Mouse (Mus musculus) right cerebral cortex, postnatal 14 days (tissue): ENCODE measurements around the gene Otub1.

Source experiments
- DNase-seq: peaks from one replicate; pipeline ENCODE4 v3.0.0; 2022

The Otub1 gene

GRCm38 (mm10) chr19:7205326-7205725 is 790 bp downstream of the Otub1 start:
- no peak for DNase-seq

DNA sequence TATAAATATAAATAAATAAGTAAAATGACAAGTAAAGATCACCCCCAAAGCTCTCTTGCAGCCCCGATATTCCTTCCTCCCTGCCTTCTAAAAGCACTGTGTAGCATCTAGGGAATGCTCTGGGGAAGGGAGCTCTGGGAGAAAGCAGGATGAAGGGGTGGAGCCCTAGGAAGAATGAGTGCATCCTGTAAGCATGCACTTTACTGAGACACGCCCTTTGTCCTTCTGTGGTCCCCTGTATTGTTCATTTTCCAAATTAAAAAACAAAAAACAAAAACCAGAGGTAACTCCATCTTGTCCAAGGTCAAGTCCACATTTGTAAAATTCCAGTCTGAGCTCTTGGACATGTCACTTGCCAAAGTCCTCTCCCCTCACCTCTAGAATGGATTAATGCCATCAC is 1.2 kb downstream of the Otub1 start:
- DNase-seq, result no peak

- DNase-seq, result no peak
These were observed 5.7 kb downstream of the Otub1 start for GRCm38 (mm10) chr19:7200427-7200826.

DNA sequence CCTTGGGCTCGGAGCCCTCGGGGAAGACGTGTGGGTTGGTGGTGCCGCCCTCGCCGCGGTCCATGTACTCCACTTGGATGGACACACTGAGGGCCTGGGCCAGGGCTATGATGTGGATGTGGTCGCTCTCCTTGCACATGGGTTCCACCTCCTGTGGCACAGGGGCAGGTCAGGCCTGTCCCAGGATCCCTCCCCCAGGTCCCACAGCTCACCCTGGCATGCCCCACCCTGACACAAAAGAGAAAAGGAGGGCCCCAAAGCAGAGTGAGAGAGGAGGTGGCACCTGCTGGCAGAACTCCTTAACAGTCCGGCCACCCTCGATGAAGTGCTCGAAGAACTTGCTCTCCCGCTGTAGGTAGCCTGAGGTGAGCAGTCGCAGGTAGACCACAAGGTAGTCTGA is 7.0 kb downstream of the Otub1 start:
- no peak for DNase-seq

DNA sequence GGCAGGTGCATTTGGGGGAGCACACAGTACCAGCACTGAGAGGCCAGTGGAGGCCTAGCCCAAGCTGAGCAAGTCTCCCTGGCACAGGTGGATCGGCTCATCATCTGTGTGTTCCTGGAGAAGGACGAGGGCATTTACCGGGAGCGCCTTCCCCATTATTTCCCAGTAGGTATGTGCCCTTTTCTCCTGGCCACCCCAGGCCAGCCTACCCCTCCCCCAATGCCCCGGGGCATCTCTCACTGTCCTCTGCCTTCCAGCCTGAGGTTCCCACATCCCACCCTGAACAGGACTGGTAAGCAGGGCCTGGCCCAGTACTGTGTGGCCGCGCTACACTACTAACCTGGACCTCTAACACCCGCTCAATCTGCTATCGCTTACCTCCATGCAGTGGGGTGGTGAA is 8.7 kb downstream of the Otub1 start:
- no peak for DNase-seq

DNA sequence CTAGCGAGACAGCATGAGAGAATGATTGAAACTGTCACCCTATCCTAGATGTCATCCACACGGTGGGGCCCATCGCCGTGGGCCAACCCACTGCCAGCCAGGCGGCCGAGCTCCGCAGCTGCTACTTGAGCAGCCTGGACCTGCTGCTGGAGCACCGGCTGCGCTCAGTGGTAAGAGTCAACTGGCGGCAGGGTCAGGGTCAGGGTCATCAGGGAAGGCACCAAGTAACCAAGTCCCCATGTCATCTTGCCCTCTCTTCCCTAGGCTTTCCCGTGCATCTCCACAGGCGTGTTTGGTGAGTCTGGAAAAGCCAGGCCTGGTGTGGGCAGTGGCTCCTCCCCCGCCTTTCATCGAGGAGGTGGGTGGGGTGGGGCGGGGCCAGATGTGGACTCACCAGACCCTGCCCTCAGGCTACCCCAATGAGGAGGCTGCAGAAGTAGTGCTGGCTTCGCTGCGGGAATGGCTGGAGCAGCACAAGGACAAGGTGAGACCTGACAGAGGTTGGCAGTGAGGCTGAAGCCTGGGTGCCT is 9.3 kb downstream of the Otub1 start:
- DNase-seq, result no peak

DNA sequence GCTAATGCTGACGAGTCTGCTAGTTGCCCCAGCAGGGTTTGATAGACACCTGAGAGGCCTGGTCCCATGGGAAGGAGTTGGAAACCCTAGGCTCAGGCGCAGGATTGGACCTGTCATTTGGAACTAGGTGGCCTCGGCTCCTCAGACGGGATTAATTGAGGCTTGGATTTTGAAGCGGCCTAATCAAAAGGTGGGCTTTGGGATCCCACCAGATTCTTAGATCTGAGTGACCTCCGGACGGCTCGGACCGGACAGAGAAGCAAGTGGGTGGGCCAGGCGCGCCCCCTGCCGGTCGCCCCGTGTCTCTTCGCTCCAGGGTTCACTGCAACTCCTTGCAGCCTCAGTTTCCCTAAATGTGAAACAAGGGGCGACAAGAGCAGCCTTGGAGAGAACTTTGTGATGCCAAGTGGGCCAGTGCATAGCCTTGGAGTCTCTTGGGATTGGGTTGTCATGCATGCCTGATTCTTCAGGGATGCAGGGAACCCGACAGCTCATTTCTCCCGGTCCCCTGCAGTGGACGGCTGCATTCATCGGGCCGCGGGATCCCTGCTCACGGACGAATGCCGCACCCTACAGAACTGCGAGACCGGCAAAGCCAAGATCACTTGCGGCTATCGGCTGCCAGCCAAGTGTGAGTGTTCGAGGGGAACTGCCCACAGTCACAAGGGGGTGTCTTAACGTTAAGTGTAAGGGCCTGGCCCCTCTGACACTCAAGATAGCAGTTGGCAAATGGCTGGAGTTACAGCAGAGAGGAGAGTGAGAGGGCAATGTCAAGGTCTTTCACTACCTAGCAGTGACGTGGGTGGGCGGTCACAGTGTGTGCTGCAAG is 10.0 kb downstream of the Otub1 start:
- DNase-seq, result peak; percentile 47

DNA sequence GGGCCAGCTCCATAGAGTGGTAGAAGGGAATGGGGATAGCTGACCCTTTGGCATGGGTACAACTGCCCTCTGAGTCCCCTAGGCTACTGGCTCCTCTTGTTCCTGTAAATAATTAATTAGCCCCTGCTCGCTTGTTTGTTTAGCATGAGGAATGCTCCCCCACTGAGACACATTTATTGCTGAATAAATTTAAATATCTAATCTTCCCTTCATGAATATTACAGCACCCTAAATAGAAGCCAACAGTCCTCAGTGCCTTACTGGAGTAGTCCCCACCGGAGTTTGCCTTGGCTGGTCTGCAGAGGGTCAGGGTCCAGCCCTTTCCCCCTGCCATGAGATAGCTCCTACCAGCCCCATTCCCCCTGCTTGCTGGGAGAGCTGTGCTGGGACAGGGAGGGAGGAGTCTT is 13.6 kb downstream of the Otub1 start:
- no peak for DNase-seq

DNA sequence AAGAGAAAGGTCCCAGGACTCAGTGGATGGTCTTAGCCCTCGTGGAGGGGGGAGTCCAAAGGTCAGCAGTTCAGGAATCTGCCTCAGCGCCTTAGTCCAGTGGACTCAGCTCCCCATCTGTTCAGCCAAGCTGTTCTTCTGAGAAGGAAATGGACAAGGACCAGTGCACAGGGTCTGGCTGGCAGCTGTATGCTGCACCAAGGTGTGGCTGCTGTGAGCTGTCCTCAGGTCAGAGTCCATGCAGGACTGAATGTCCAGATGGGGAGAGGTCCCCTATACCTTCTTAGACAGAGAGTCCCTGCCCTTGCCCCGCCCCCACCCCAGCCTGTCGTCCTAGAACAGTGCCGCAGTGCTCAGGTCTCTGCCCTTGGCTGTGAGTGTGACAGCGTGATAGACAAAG is 14.5 kb downstream of the Otub1 start:
- DNase-seq, result no peak

DNA sequence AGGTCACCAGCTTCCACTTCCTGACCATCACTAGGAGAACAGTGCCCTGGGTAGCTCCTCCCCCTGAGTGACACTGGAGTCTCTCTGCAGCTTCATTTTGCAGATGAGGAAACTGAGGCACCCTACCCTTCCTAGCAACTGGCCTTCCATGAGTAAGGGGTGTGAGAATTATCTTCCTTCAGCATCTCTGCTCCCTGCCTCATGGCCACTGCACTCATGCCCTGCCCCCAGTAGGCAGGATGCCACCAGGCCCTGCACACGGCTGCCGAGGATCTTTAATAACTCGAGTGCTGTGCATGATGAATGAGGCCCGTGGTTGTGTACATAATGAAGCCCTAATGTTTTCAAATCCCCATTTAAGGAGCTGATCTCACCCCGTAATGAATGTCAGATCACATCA is 15.1 kb downstream of the Otub1 start:
- DNase-seq, result no peak

- DNase-seq, result no peak
These were observed 17.1 kb downstream of the Otub1 start for GRCm38 (mm10) chr19:7189026-7189425.

DNA sequence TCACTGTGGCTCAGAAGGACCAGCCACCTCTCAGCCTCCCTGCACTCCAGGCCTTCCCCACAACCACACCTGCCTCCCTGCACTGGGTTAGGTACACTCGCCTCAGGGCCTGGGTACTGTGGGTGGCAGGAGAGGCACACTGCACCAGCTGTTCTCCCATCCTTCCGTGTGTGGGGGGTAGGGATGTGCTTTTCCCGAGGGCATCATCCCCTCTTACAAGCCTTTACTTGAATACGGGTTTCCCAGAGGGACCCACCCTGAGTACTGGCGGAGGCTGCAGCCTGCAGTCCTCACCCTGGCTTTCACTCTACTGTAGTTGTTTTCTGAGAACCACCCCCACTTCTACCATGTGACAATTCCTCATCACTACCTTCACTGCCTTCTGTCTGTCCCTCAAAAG is 19.0 kb downstream of the Otub1 start:
- no peak for DNase-seq

DNA sequence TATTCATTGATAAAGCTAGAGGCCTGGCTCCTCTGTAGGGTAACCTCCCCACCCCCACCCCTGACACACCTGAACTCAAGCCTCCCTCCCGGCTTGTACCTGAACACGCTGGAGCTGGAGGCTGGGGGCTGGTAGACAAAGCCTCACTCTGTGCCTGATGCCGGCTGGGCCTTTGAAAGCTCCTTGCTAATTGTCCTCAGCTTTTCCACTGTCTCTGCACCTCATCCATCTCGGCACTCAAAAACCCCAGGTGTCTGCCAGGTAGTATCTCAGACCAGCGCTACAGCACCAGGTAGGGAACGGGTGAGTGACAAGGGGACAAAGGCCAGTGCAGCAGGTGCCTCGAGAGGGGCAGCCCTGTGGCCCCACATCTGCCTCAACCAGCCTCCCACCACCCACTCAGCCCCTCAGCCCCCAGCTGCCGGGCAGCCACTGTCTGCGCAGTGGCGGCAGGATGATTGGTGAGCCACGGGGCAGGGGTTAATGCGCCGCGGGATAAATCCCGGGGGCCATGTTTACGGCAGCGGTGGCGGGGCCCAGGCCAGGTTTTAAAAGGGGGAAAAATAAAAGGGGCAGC is 20.3 kb downstream of the Otub1 start:
- no peak for DNase-seq

GRCm38 (mm10) chr19:7185059-7185458 is 21.1 kb downstream of the Otub1 start:
- DNase-seq, result no peak

- DNase-seq, result no peak
These were observed 22.7 kb downstream of the Otub1 start for GRCm38 (mm10) chr19:7183419-7183818.

DNA sequence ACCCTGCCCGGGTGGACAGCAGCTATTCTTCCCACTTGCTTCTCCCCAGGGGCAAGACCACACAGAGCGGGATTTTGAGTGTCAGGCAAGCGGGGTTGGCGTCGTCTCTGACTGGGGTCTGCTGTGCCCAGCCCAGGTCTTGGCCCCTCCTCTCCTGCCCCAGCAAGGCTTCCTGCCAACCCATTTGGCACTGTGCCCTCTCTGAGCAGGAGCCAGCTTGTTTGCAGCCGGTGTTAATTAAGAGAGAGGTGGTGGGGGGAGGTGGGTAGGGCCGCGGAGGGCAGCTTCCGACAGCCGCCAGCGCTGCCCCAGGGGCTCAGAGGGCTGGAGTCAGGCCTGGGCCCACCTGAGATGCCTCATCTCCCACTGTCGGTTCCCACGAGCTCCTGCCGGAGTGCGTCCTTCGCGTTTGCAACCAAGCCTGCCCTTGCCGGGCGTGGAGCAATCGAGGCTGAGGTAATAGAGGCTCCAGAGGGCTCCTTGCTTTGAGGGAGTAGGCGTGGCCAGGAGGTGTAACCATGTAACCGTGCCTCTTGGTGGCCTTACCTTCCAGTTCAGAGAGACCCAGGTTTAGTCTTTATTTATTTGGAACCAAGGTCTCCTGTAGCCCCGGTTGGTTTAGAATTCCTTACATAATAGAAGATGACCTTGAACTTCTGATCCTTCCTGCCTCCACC is 23.7 kb downstream of the Otub1 start:
- DNase-seq, result peak; percentile 74

DNA sequence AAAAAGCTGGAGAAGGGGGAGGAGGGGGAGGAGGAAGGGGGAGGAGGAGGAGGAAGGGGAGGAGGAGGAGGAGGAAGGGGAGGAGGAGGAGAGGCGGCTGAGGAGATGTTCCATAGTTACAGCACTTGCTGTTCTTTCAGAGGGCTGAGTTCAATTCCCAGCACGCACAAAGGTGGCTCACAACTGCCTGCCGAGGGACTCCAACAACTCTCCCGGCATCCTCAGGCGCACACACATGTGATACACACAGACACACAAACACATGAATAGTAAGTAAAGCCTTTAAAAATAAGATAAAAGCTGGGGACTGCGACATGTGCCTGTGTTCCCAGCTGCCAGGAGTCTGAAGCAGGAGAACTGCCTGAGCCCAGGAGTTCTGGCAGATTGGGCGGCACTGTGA is 24.6 kb downstream of the Otub1 start:
- no peak for DNase-seq

GRCm38 (mm10) chr19:7180756-7181405 is 25.2 kb downstream of the Otub1 start:
- no peak for DNase-seq

GRCm38 (mm10) chr19:7178841-7179452 is 27.2 kb downstream of the Otub1 start:
- DNase-seq, result no peak

DNA sequence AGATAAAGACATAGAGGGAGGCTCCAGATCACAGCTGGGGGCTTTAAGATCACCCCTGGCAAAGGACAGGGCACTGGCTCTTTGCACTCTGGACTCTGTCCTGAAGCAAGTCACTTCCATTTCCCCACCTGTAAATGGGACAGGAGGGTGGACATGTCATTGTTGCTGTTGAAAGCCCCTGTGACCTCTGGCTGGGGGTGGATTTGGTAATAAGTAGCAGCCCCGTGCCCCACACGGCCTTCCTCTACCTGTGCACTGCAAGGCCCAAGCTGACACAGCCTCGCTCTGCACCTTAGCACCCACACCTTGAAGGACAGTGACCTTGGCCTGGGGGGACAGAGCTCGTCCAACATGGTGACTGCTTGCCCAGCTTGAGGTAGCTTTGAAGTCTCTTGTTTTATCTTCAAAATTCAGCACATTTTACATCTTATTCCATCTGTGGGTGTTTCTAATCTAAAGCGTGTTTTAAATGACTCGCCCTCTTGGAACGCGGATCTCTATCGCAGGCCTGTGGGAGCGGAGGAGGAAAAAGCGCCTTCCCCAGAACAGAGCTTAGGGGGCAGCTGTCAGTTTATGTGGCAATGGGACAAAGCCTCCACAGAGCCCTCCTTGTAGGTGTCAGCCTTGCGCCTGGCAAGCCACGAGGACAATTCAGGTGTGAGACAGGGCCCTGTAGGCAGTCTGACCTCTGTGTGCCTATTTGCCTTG is 28.2 kb downstream of the Otub1 start:
- DNase-seq, result no peak

DNA sequence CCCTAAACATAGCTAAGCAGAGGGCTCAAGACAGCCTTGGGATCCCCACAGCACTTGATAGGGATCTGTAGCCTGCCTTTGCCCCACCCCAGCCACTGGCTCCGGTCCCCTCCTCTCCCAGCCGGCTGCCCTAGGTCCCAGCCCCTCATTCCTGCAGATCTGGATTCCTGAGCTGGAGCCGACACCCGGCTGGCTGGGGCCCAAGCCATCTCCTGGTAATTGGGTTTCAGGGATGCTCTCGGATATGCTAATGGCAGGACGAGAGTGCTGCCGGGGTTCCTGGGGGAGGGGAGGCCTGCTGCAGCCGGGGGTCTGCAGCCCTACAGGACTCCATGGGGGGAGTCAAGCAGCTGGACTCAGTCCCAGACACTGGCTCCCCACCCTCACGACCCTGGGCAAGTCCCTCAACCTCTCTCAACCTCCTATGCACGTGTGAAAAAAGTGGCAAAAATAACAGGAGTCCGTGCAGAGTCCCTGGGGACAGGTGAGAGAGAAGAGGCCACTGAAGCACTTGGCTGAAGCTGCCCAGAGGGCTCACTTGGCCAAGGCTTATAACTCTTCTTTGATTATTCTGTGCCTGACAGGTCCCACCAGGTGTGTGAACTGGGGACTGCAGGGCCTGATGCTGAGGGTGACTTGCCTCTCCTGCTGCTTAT is 29.9 kb downstream of the Otub1 start:
- DNase-seq, result no peak
